In genomic region chr2:155369333-155369883, GRCm38 (mm10) we compare ENCODE assay signal across 8 mouse cellular contexts. TPM values are rescaled to one million over a fixed set of nuclear protein-coding genes. Genes with fewer than 3 reads are reported as not detected.
A peak's percentile ranks its signal among the peaks of the same experiment; 100 is the strongest.
DNase-seq lines count a peak whose midpoint lies in the region; ATAC-seq and TF ChIP-seq lines count a peak whose summit lies in the region.

No protein-coding gene starts in this region.

- H3K27ac ChIP-seq in brown adipose tissue, adult 24 weeks (replicated peaks; ENCODE audit: low read depth, low read length): peak overlapping the region; percentile 71
- peak overlapping the region; percentile 58 for H3K27ac ChIP-seq in liver, embryonic 12.5 days
- no peak overlapping the region for H3K27ac ChIP-seq in cerebellum, adult 2 months (ENCODE audit: insufficient read depth, low read length)

- no peaks in the 10 kb centered on the region; the same call in 1 of the 2 replicates for H3K27me3 ChIP-seq in liver, embryonic 12.5 days (replicated peaks)
- H3K27me3 ChIP-seq in cerebellum, adult 2 months (ENCODE audit: control insufficient read depth, insufficient read depth, low read length): no peaks in the 10 kb centered on the region

- no peaks in the 10 kb centered on the region for H3K36me3 ChIP-seq in liver, embryonic 12.5 days

- no peak for TF ChIP-seq POLR2A in cerebellum, adult 2 months (IDR thresholded peaks at IDR 0.05; ENCODE audit: borderline replicate concordance, insufficient read depth, low read length)

- WGBS in liver, embryonic 12.5 days (ENCODE audit: insufficient replicate concordance): 39% methylated on average over 7 of the region's 7 CpGs
- 49% methylated on average over 7 of the region's 7 CpGs for WGBS in cerebellum, adult 2 months

- no peak overlapping the region for H3K4me3 ChIP-seq in brown adipose tissue, adult 24 weeks (ENCODE audit: insufficient read depth, low read depth, low read length)
- no peak overlapping the region for H3K4me3 ChIP-seq in liver, embryonic 12.5 days
- no peak overlapping the region for H3K4me3 ChIP-seq in cerebellum, adult 2 months (replicated peaks; ENCODE audit: insufficient read depth, low read depth, low read length)

- peak; percentile 62 for ATAC-seq in liver, embryonic 12.5 days

- TF ChIP-seq CTCF in cerebellum, adult 2 months (IDR thresholded peaks at IDR 0.05; ENCODE audit: borderline replicate concordance, insufficient read depth, low read depth, low read length): no peak

- peaks cover 11% of the 10 kb centered on the region for H3K4me1 ChIP-seq in brown adipose tissue, adult 24 weeks (ENCODE audit: control insufficient read depth, insufficient read depth, insufficient read length, low read length)
- peaks cover 13% of the 10 kb centered on the region for H3K4me1 ChIP-seq in liver, embryonic 12.5 days
- no peaks in the 10 kb centered on the region for H3K4me1 ChIP-seq in cerebellum, adult 2 months (ENCODE audit: control insufficient read depth, insufficient read depth, low read length)

- DNase-seq in layer of hippocampus, adult 11-12 months (ENCODE audit: low spot score): peak; percentile 58
- DNase-seq in layer of hippocampus, adult 8-10 months (ENCODE audit: low spot score in 2 of 2): no peak
- peak; percentile 74 for DNase-seq in heart, postnatal 4 days
- DNase-seq in yolk sac, embryonic 10.5 days (ENCODE audit: low spot score): peak; percentile 82
- DNase-seq in thymus, postnatal 10 days (ENCODE audit: low spot score in 2 of 2): no peak
- no peak for DNase-seq in cerebellum, adult 2 months

- no peak overlapping the region for H3K9ac ChIP-seq in liver, embryonic 12.5 days

- peak overlapping the region; percentile 0; the same call in 1 of the 2 replicates for H3K4me2 ChIP-seq in liver, embryonic 12.5 days

- no peaks in the 10 kb centered on the region for H3K9me3 ChIP-seq in liver, embryonic 12.5 days (replicated peaks)

RNA-seq across cellular contexts. Expression of gene Trp53inp2, which starts 11.5 kb away (rescaled TPM):
- total RNA-seq in layer of hippocampus, adult 8-10 months (2022): 100 to 1,000 TPM; 108 to 119 (median 111) TPM
- 229 and 288 TPM in 2 replicates for polyA plus RNA-seq in brown adipose tissue, adult 24 weeks (2012; ENCODE audit: insufficient read depth, insufficient read length, missing spikeins)
- total RNA-seq in heart, postnatal 4 days (2021): 100 to 1,000 TPM; 491 to 511 TPM
- 2.5 and 3.6 TPM in 2 replicates for polyA plus RNA-seq in liver, embryonic 12.5 days (2016; fragmentation: Nextera tagmentation; extraction: Ambion mirVana)
- polyA plus RNA-seq in cerebellum, adult 2 months (2012; rRNA removed): 195 and 211 TPM in 2 replicates

RNA-seq across cellular contexts. Expression of gene Pigu, which starts 12.2 kb away (rescaled TPM):
- total RNA-seq in layer of hippocampus, adult 8-10 months (2022): 10 to 100 TPM; 27.7 to 32.6 (median 30.2) TPM
- polyA plus RNA-seq in brown adipose tissue, adult 24 weeks (2012; ENCODE audit: insufficient read depth, insufficient read length, missing spikeins): 19.0 and 20.3 TPM in 2 replicates
- total RNA-seq in heart, postnatal 4 days (2021): 10 to 100 TPM; 39.4 to 42.7 TPM
- polyA plus RNA-seq in liver, embryonic 12.5 days (2016; fragmentation: Nextera tagmentation; extraction: Ambion mirVana): 29.0 and 29.5 TPM in 2 replicates
- 38.3 TPM in 2 replicates for polyA plus RNA-seq in cerebellum, adult 2 months (2012; rRNA removed)

Comparison
In these comparisons a context has a peak if more than half of its experiments do, and no peak if none do; other contexts are left out.
1. DNase-seq: peak in layer of hippocampus, adult 11-12 months (single experiment), heart, postnatal 4 days (single experiment) and yolk sac, embryonic 10.5 days (single experiment); none in layer of hippocampus, adult 8-10 months (0 of 2), thymus, postnatal 10 days (0 of 2) and cerebellum, adult 2 months (0 of 2).
2. RNA of gene Trp53inp2, which starts 11.5 kb away (polyA plus RNA-seq): 229 to 288 TPM in brown adipose tissue, adult 24 weeks and 195 to 211 TPM in cerebellum, adult 2 months; 2.5 to 3.6 TPM in liver, embryonic 12.5 days; every median in the first group is over 10 times any median in the second.